Mouse (Mus musculus) erythroblast, embryonic 14.5 days (primary cell): ENCODE measurements around the gene Tmem81. TPM values are rescaled to one million over a fixed set of nuclear protein-coding genes. Genes with fewer than 3 reads are reported as not detected.

Source experiments
- H3K27me3 ChIP-seq: 2 replicates; pipeline ENCODE4 v1.6.1; 2012; ENCODE audit warnings: inconsistent platforms; ENCODE audit not compliant: control insufficient read depth
- H3K36me3 ChIP-seq: 2 replicates; pipeline ENCODE4 v1.6.1; 2012; ENCODE audit warnings: mild to moderate bottlenecking, inconsistent platforms; ENCODE audit not compliant: control insufficient read depth
- H3K4me1 ChIP-seq: 2 replicates; pipeline ENCODE4 v1.6.1; 2012; ENCODE audit warnings: inconsistent platforms; ENCODE audit not compliant: control insufficient read depth
- H3K4me3 ChIP-seq: replicated peaks from 2 replicates; pipeline ENCODE3; 2012; ENCODE audit warnings: moderate library complexity, mild to moderate bottlenecking, inconsistent platforms
- H3K9me3 ChIP-seq: 2 replicates; pipeline ENCODE4 v1.6.1; 2012; ENCODE audit warnings: low read length, inconsistent platforms, mixed read lengths; ENCODE audit not compliant: control insufficient read depth
- GATA1 ChIP-seq: IDR thresholded peaks from 2 replicates; pipeline ENCODE4 v1.6.1; 2012; ENCODE audit warnings: low read length, inconsistent platforms, mixed read lengths
- TAL1 ChIP-seq: IDR thresholded peaks from 3 replicates; pipeline ENCODE4 v1.6.1; 2012; ENCODE audit warnings: low read length, inconsistent platforms, mixed read lengths
- polyA plus RNA-seq: library from polyadenylated mRNA; stranded (reverse); fragments of >175 nt; gene quantifications from 2 replicates; pipeline ENCODE4 v1.2.3, GENCODE M21; 2012

Gene Tmem81
- polyA plus RNA-seq, 1 experiment: 0.04 TPM

DNA sequence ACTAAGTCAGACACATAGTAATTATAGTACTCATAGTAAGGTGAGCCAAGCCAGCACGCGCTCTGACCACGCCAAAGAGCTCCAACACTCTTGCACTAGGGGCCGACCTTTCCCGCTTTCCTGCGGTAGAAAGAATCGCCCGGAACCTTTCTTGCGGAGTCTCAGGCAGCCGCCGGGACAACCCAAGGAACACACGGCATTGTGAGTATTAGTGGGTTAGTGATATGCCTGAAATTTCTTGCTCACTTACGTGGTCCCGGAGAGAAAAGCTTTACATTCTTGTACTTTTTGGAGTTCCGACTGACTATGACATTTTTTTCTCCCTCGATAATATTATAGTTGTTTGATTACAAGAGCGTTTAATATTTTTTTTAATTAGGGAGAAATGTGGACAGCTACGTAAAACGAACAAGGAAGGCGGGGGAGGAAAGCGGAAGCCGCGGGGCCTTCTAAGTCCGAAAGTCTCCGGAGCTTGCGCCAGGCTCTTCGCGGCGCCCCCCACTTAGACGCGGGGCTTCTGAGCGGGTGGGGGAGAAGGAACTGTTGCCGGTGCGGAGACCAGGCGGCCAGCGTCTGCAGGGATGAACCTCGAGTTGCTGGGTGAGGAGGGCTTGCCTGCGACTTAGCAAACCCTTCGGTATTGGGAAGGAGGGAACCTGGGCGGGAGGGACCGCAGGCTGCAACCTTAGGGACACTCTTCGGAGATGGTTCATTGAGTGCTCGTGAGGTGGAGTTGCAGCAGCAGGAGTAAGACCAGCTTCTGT is 28.9 kb upstream of the Tmem81 start, which contains the start of gene Rbbp5:
Gene Rbbp5, plus strand, starts transcription at position 438 of the 764 bp plus-strand sequence.
- Histone ChIP-seq H3K9me3 (no peaks in the 10 kb centered on the region), H3K36me3 (peaks cover 8% of the 10 kb centered on the region), H3K4me1 (peaks cover 48% of the 10 kb centered on the region), H3K27me3 (no peaks in the 10 kb centered on the region), H3K4me3 (peak within 1 kb of the TSS; percentile 98)
- no peak for TF ChIP-seq GATA1
- no peak for TF ChIP-seq TAL1

- no peaks in the 10 kb centered on the region for H3K27me3 ChIP-seq
- TF ChIP-seq TAL1 (no peak), GATA1 (no peak)
- no peaks in the 10 kb centered on the region for H3K9me3 ChIP-seq
- no peak overlapping the region for H3K4me3 ChIP-seq
- peaks cover 22% of the 10 kb centered on the region for H3K36me3 ChIP-seq
- peaks cover 48% of the 10 kb centered on the region for H3K4me1 ChIP-seq
These were observed 26.6 kb upstream of the Tmem81 start for GRCm38 (mm10) chr1:132479438-132479837.

- no peak overlapping the region for H3K4me3 ChIP-seq
- H3K27me3 ChIP-seq: no peaks in the 10 kb centered on the region
- H3K4me1 ChIP-seq: peaks cover 33% of the 10 kb centered on the region
- peaks cover 42% of the 10 kb centered on the region for H3K36me3 ChIP-seq
- TF ChIP-seq TAL1 (no peak), GATA1 (no peak)
- no peaks in the 10 kb centered on the region for H3K9me3 ChIP-seq
These were observed 24.4 kb upstream of the Tmem81 start for GRCm38 (mm10) chr1:132481619-132482018.

DNA sequence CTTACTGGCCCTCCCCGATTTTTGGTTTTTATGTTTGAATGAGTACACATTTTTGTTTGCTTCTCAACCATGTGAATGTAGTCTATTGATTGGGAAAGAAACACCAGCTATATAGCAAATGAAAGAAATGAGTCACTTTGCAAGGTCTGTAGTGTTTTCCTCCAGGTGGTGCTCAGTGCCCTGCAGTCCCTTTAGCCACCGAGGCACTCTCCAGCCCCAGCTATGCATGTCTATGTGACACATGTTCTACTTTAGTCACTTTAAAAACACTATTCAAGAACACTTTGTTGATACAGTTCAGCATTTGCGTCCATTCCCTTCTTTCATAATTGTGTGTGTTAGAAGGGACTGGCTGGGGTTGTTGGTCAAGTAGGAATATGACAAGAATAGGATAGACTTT is 22.8 kb upstream of the Tmem81 start:
- TF ChIP-seq GATA1 (no peak), TAL1 (no peak)
- Histone ChIP-seq H3K4me1 (peaks cover 23% of the 10 kb centered on the region), H3K36me3 (peaks cover 56% of the 10 kb centered on the region)

GRCm38 (mm10) chr1:132483759-132484158 is 22.3 kb upstream of the Tmem81 start:
- peaks cover 61% of the 10 kb centered on the region for H3K36me3 ChIP-seq
- H3K4me1 ChIP-seq: peaks cover 17% of the 10 kb centered on the region
- H3K4me3 ChIP-seq: no peak overlapping the region
- H3K27me3 ChIP-seq: no peaks in the 10 kb centered on the region
- H3K9me3 ChIP-seq: no peaks in the 10 kb centered on the region
- no peak for TF ChIP-seq GATA1
- TF ChIP-seq TAL1: no peak

More for the DNA sequence above, 22.8 kb upstream of the Tmem81 start:
- Histone ChIP-seq H3K9me3 (no peaks in the 10 kb centered on the region), H3K27me3 (no peaks in the 10 kb centered on the region), H3K4me3 (no peak overlapping the region)

DNA sequence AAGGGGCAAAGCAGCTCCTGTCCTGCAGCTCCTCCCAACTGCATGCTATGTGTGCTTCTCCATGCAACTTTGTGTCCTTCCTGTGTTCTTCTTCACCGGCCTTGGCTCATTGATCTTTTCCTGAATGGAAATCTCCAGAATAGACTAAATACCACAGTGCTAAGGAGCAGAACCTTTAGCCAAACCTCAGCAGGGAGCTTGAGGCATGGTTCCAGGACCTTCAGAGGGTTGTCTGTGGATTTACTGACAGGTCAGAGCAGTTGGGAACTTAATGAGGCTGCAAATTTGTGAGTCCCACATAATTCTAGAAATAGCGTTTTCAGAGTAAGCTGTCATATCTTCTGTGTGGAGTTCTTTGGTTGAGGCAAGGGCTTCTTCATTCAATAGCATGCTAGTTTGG is 5.5 kb upstream of the Tmem81 start:
- H3K9me3 ChIP-seq: no peaks in the 10 kb centered on the region
- H3K27me3 ChIP-seq: no peaks in the 10 kb centered on the region
- H3K4me1 ChIP-seq: no peaks in the 10 kb centered on the region
- TF ChIP-seq TAL1 (no peak), GATA1 (no peak)
- H3K36me3 ChIP-seq: peaks cover 96% of the 10 kb centered on the region
- no peak overlapping the region for H3K4me3 ChIP-seq

DNA sequence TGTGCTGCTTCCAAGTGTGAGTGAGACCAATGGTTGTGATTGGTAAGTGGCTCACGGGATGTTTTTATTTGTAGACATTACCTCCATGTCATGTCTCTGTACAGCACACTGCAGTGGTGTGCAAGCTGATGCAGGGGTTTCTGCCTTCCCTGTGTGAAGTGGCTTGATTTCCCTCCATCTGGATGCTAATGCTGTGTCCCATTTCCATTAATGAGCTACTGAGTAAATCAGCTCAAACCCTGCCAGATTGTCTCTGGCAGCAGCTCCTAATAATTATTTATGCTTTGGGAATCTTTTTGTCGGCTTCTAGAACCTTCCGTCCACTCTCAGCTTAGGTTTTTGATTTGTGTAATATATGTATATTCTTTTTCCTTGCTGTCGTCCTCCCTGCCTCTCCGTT is 875 bp upstream of the Tmem81 start:
- no peaks in the 10 kb centered on the region for H3K9me3 ChIP-seq

DNA sequence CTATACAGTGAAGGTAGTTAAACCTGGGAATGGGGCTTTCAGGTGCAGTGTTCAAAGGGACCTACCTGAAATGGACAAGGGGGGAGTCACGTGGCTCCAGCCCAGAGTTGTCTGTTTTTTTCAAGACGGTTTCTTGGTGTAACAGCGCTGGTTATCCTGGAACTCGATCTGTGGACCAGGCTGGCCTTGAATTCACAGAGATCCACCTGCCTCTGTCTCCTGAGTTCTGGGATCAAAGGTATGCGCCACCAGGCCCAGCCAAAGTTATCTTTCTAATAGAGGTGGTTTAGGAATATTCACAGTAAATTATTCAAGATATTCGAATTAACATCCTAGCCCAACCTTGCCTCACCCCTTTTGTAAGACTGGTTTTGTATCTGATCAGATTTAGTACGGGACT is 626 bp downstream of the Tmem81 start:
- Histone ChIP-seq H3K4me1 (no peaks in the 10 kb centered on the region), H3K27me3 (no peaks in the 10 kb centered on the region; the same call in 1 of the 2 replicates), H3K4me3 (no peak overlapping the region), H3K9me3 (no peaks in the 10 kb centered on the region), H3K36me3 (peaks cover 76% of the 10 kb centered on the region)
- TF ChIP-seq TAL1 (no peak), GATA1 (no peak)

More for the DNA sequence above, 875 bp upstream of the Tmem81 start:
- TF ChIP-seq TAL1 (no peak), GATA1 (no peak)
- Histone ChIP-seq H3K4me1 (no peaks in the 10 kb centered on the region), H3K4me3 (no peak overlapping the region), H3K27me3 (no peaks in the 10 kb centered on the region), H3K36me3 (peaks cover 91% of the 10 kb centered on the region)

- H3K36me3 ChIP-seq: peaks cover 46% of the 10 kb centered on the region
- no peaks in the 10 kb centered on the region for H3K9me3 ChIP-seq
- H3K4me3 ChIP-seq: no peak overlapping the region
- H3K27me3 ChIP-seq: peaks cover 3% of the 10 kb centered on the region
- no peaks in the 10 kb centered on the region for H3K4me1 ChIP-seq
- no peak for TF ChIP-seq TAL1
- no peak for TF ChIP-seq GATA1
These were observed 3.7 kb downstream of the Tmem81 start for GRCm38 (mm10) chr1:132509771-132510170.
